Comparison of ENCODE assay signal across 8 mouse cellular contexts in the genomic region with DNA sequence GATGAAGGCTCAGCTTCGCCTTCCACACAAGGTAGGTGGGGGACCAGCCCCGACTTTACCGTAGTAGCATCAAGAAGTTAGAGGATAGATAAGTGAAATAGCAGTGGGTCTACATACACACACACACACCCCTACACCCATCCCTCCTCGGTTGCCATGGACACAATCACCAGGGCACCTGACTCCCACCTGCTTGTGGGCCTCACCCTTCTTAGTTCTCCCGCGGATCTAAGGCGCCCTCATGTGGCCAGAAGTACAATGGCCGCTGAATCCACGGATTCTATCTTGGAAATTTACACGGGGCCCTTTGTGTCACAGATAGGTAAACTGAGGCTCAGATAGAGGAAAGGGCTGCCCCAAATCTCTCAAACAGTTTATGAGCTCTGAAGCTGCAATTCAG. TPM values are rescaled to one million over a fixed set of nuclear protein-coding genes. Genes with fewer than 3 reads are reported as not detected.
DNase-seq lines count a peak whose midpoint lies in the region; ATAC-seq lines count a peak whose summit lies in the region.

No protein-coding gene starts in this region.

- intact Hi-C loops in heart, postnatal 14 days (cut with DNase I) = loop anchor here (2.0 to 5.0 kb wide), 2 partner anchors 55 to 171 kb away; partner anchors contain the start of gene Napa

- peak; percentile 73 for ATAC-seq in megakaryocyte, adult 5-6 weeks (ENCODE audit: poor library complexity, severe bottlenecking)

- DNase-seq in gastrocnemius, adult 18-20 months (ENCODE audit: low spot score) = peak; percentile 42
- no peak for DNase-seq in gastrocnemius, postnatal 25 days
- DNase-seq in ES-CJ7 (ENCODE audit: low read depth, low spot score) = peak; percentile 61
- DNase-seq in cerebellum, adult 9-11 months = peak; percentile 75
- peak; percentile 38 to 71 for DNase-seq in heart, postnatal 14 days
- peak; percentile 50 to 57 for DNase-seq in kidney, postnatal 25 days
- DNase-seq in skeletal muscle tissue, adult 2 months (ENCODE audit: low read depth, low spot score) = peak; percentile 42

RNA-seq across cellular contexts. Expression of gene Meis3, which starts 21.4 kb away (rescaled TPM):
- 1 to 10 TPM in 1 of 2 experiments, under 1 TPM in 1; 0.62 to 1.4 TPM for total RNA-seq in gastrocnemius, adult 18-20 months (2021)
- 1 to 10 TPM in 1 of 2 experiments, under 1 TPM in 1; 0.97 to 1.9 TPM for total RNA-seq in gastrocnemius, postnatal 25 days (2021)
- 1 to 10 TPM; 3.8 to 5.4 TPM for total RNA-seq in heart, postnatal 14 days (2021)
- total RNA-seq in megakaryocyte, adult 5-6 weeks (2015) = 0.89 and 1.9 TPM in 2 replicates
- total RNA-seq in megakaryocyte, adult 5-6 weeks (2017) = not detected in 2 replicates

RNA-seq across cellular contexts. Expression of gene Slc8a2, which starts 23.9 kb away (rescaled TPM):
- under 1 TPM; 0.11 to 0.21 TPM for total RNA-seq in gastrocnemius, adult 18-20 months (2021)
- under 1 TPM; 0.15 to 0.16 TPM for total RNA-seq in gastrocnemius, postnatal 25 days (2021)
- total RNA-seq in heart, postnatal 14 days (2021) = under 1 TPM; 0.63 to 0.84 TPM
- not detected in 2 replicates for total RNA-seq in megakaryocyte, adult 5-6 weeks (2015)
- total RNA-seq in megakaryocyte, adult 5-6 weeks (2017) = not detected in 2 replicates

RNA-seq across cellular contexts. Expression of gene Kptn, which starts 33.8 kb away (rescaled TPM):
- 10 to 100 TPM; 10.2 to 12.6 TPM for total RNA-seq in gastrocnemius, adult 18-20 months (2021)
- total RNA-seq in gastrocnemius, postnatal 25 days (2021) = 10 to 100 TPM; 10.7 to 11.1 TPM
- total RNA-seq in heart, postnatal 14 days (2021) = 10 to 100 TPM; 24.9 to 28.0 TPM
- total RNA-seq in megakaryocyte, adult 5-6 weeks (2015) = 8.9 and 9.9 TPM in 2 replicates
- total RNA-seq in megakaryocyte, adult 5-6 weeks (2017) = 9.7 and 18.9 TPM in 2 replicates

RNA-seq across cellular contexts. Expression of gene Napa, which starts 55.3 kb away (rescaled TPM):
- 100 to 1,000 TPM; 101 to 131 TPM for total RNA-seq in gastrocnemius, adult 18-20 months (2021)
- 100 to 1,000 TPM in 1 of 2 experiments, 10 to 100 TPM in 1; 71.2 to 105 TPM for total RNA-seq in gastrocnemius, postnatal 25 days (2021)
- 10 to 100 TPM; 86.1 to 99.9 TPM for total RNA-seq in heart, postnatal 14 days (2021)
- 62.0 and 65.7 TPM in 2 replicates for total RNA-seq in megakaryocyte, adult 5-6 weeks (2015)
- total RNA-seq in megakaryocyte, adult 5-6 weeks (2017) = 39.8 and 39.9 TPM in 2 replicates
